Mouse (Mus musculus): Measurements from ENCODE around the gene March8.
"Not testable (repeated sequence)": the region's sequence is repeated elsewhere in the genome, so short reads cannot be mapped to it uniquely, and the experiment has no call there.

The March8 gene

GRCm38 (mm10) chr6:116337835-116338501 lies at the start of gene March8:
Gene March8, plus strand, starts transcription at chr6:116338024.
- DNase-seq: peak; percentile 94 to 95

DNA sequence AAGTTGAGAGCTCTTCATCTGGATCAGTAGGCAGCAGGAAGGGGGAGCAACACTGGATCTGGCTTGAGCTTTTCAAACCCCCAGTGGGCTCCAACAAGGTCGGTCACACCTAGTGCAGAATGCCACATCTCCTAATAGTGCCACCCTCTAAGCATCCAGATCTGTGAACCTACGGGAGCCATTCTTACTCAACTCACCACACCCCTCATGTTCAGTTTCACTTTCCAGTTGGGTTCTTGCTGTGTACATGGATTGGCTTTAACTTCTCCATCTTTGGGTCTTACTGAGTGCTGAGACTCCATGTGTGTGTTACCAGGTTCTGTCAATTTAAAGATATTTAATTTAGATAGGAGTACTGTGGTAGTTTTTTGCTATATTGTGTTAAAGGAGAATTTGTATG lies 26.4 kb upstream of the March8 start:
- no peak for DNase-seq

- DNase-seq: no peak
These were observed 18.6 kb upstream of the March8 start for GRCm38 (mm10) chr6:116319259-116319658.

DNA sequence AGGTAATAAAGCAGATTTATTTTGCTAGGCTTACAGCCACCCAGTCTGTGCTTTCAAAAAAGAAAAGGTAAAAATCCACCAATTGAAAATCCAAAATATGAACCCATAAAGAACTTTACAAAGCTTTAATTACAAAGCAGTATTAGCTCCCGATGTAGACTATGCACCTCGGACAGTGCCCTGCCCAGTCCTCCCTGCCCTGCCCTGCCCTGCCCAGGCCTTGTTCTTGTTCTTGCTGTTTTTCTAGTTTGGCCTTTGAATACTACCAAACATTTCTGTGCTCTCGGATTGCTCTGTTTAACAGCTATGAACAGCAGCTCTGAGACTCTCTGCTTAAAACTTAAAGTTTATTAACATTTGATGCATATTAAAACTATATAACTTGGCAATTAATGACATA lies 11.2 kb upstream of the March8 start:
- no peak for DNase-seq

GRCm38 (mm10) chr6:116331396-116331795 lies 6.4 kb upstream of the March8 start:
- peak; percentile 63 to 76 for DNase-seq

- no peak for DNase-seq
These were observed 374 bp upstream of the March8 start for GRCm38 (mm10) chr6:116337466-116337834.

DNA sequence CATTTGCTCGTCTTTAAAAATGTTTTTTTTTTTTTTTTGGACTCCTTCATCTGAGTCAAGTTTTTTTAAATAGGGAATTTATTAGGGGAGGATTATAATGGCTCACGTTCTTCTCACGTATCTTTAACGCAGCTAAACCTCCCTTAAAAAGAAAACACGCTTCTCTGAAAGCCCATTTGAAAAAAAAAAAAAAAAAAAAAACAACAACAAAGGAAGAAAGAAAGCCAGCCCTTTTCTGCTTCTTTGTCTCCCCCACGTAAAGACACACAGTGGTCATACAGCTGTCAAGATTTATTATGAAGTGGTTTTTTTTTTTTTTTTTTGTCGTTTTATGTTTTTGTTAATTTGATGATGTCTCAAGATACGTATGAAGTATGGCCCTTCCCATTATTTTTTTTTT lies 696 bp downstream of the March8 start:
- no peak for DNase-seq

- no peak for DNase-seq
These were observed 1.3 kb downstream of the March8 start for GRCm38 (mm10) chr6:116339088-116339487.

DNA sequence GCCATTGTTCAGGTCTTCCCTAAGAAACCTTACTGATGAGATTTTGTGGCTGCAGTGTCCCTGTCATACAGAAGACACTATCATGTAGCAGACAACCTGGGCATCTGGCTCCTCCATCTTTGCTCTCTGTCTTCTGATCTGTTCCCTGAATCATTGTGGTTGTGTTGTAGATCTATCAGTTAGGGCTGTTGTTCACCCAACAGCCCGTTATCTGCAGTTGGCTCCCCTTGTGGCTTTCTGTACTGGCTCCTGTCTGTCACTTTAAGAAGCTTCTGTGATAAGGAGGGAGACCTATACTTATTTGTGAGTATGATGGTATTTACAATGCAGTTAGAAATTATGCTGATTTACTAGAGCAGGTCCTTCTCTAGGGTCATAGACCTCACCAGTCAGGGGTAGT lies 2.7 kb downstream of the March8 start:
- DNase-seq: no peak

DNA sequence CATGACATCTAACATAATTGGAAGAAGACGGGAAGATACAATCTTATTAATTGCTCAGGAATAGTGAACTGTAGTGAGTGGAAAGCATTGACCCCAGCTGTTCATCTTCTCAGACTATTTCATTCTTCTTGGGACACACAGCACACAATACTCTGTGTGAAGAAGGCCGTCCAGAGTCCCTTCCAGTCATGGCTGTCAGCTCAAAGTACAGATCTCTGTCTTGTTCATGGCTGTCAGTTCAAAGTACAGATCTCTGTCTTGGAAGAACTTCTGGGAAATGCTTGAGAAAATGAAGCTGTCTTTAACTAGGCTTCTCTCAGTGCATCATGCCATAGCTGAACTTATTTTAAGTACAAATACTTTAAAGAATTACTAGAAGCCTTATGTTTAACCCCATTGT lies 10.1 kb downstream of the March8 start:
- no peak for DNase-seq

GRCm38 (mm10) chr6:116349997-116350396 lies 12.2 kb downstream of the March8 start:
- no peak for DNase-seq

DNA sequence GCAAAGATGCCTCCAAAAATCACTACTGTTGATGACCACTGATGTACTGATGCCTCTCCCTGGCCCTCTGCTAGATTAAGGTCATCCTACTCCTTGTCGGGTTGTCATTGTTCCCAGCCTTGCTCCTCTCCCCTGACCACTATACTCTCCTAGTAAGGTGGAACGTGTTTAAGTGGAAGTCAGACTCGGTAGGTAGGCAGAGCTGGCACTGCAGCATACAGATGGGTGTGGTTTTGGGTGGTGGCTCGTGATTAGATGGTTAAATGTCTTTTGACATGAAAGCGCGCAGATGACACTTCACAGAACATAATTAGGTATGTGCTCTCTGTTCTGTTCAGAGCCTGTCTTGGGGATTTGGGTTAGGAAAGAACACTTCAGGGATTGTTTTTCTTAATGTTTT lies 12.8 kb downstream of the March8 start:
- no peak for DNase-seq

- no peak for DNase-seq
These were observed 13.7 kb downstream of the March8 start for GRCm38 (mm10) chr6:116351534-116351933.

- no peak for DNase-seq
These were observed 15.6 kb downstream of the March8 start for GRCm38 (mm10) chr6:116353428-116353827.

DNA sequence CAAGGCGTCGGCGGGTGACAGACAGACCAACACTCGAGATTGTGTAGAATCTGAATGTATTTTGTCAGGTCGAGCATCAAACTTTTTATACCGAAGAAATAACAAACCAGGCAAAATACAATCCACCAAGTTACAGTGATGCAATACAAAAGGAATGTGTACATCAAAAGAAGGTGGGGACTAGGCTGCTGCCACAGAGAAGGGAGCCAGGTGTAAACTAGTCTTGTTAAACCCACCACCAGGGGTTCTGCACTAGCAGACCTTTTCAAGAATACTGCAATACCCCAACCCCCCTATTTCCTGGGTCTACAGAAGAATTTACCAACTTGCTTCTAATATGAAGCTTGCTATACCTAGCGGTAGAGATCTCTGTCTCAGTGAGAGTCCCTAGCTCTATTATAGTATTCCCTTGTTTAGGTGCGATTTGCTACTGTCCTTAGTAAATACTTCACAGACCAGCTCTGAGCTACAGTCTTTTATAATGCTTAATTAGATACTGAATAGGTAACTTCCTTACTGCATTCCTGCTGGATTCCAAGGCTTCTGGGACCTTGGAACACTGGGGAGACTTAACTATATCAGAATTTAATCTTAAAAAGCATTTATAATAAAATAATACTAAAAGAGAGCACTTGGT lies 18.6 kb downstream of the March8 start:
- not testable (repeated sequence) for DNase-seq

DNA sequence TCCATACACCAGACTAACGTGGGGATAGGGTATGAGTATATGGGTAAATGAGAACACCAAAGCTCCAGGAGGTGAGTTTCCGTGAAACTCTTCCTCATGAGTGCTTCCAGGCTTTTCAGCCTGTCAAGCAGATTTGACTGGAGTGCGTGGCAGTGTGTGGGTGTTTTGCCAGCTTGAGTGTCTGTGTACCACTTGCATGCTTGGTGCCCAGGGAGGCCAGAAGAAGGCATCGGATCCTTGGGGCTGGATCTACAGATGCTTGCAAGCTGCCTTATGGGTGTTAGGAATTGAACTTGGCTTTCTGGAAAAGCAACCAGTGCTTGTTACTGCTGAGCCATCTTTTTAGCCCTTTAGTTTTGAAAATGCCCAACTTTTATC lies 19.1 kb downstream of the March8 start:
- peak; percentile 55 to 59 for DNase-seq

GRCm38 (mm10) chr6:116358056-116358455 lies 20.2 kb downstream of the March8 start:
- no peak for DNase-seq

GRCm38 (mm10) chr6:116359256-116359655 lies 21.4 kb downstream of the March8 start:
- no peak for DNase-seq

DNA sequence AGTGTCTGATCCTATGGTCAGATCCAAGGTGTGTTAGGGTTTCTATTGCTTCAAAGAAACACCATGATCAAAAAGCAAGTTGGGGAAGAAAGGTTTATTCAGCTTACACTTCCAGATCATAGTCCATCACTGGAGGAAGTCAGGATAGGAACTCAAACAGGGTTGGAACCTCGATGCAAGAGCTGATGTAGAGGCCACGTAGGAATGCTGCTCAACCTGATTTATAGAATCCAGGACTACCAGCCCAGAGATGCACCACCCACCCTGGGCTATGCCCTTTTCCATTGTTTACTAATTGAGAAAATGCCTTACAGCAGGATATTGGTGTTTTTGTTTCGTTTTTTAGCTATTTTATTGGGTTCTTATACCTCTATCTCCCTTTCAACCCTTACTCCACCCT lies 23.6 kb downstream of the March8 start:
- no peak for DNase-seq

DNA sequence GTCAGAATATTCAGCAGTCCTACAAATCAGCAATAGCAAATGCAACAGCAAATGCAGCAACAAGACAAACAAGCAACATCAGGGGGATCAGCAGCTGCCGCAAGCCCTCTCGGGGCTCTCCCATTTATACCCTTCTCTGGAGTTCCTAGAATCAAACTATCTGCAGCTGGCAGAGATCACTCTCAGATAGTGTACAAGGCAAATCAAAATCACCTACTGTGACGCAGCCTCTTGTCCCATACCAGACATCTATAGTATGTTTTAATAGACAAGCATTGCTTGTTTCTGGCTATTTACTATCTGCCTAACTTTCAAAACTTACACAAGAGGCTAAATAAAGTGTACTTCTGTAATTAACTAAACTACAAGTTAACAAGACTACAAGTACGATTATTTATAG lies 24.2 kb downstream of the March8 start:
- DNase-seq: no peak

DNA sequence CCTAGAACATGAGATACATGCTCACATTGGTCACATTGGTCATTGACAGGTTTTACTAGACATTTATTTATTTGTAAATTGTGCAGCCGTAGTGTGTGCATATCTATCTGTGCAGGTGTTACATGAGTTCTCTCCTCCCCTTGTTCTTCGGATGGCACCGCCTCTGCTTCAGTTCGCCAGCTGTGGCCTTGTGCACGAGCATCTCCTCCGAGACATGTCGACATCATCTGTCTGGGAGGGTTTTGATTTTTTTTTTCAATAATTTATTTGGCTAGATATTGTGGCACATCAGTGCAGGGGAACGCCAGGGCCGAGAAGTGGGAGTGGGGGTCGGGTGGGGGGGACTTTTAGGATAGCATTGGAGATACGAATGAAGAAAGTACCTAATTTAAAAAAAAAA lies 30.1 kb downstream of the March8 start:
- no peak for DNase-seq

GRCm38 (mm10) chr6:116369811-116370210 lies 32.0 kb downstream of the March8 start:
- DNase-seq: no peak

- no peak for DNase-seq
These were observed 32.6 kb downstream of the March8 start for GRCm38 (mm10) chr6:116370216-116370976.

GRCm38 (mm10) chr6:116371500-116371899 lies 33.7 kb downstream of the March8 start:
- DNase-seq: no peak

Data from cerebellum, postnatal 10 days (tissue).